Mouse (Mus musculus) hindbrain, embryonic 12.5 days (tissue): ENCODE results near the gene Ccin. TPM values are rescaled to one million over a fixed set of nuclear protein-coding genes. Genes with fewer than 3 reads are reported as not detected.
A peak's percentile ranks its signal among the peaks of the same experiment; 100 is the strongest.

Experiments used
- ATAC-seq: fragments of 200-750 bp; cut with Nextera tagmentation; 2 replicates; pipeline ENCODE4 v1.8.0; 2017; ENCODE audit warnings: moderate TSS enrichment; ENCODE audit not compliant: low FRiP score
- H3K27ac ChIP-seq: fragments of 300-500 bp; sonication (generic); 2 replicates; pipeline ENCODE4 v1.5.1; 2016; ENCODE audit warnings: mild to moderate bottlenecking
- H3K27me3 ChIP-seq: fragments of 300-500 bp; sonication (generic); 2 replicates; pipeline ENCODE4 v1.6.1; 2016; ENCODE audit warnings: mild to moderate bottlenecking
- H3K36me3 ChIP-seq: fragments of 300-500 bp; sonication (generic); 2 replicates; pipeline ENCODE4 v1.6.1; 2016; ENCODE audit warnings: mild to moderate bottlenecking
- H3K4me1 ChIP-seq: fragments of 300-500 bp; sonication (generic); 2 replicates; pipeline ENCODE4 v1.6.1; 2016
- H3K4me2 ChIP-seq: fragments of 300-500 bp; sonication (generic); replicated peaks from 2 replicates; pipeline ENCODE4 v1.6.1; 2016; ENCODE audit warnings: mild to moderate bottlenecking
- H3K4me3 ChIP-seq: fragments of 300-500 bp; sonication (generic); 2 replicates; pipeline ENCODE4 v1.5.1; 2016; ENCODE audit warnings: mild to moderate bottlenecking
- H3K9ac ChIP-seq: fragments of 300-500 bp; sonication (generic); 2 replicates; pipeline ENCODE4 v1.6.1; 2016; ENCODE audit warnings: mild to moderate bottlenecking, moderate library complexity
- H3K9me3 ChIP-seq: fragments of 300-500 bp; sonication (generic); replicated peaks from 2 replicates; pipeline ENCODE4 v1.6.1; 2016; ENCODE audit warnings: mild to moderate bottlenecking
- WGBS: fragments of 180-500 bp; shearing (Covaris S2); methylation state at CpG from one replicate; pipeline ENCODE4 v1.1.7; 2016; 5-methylcytosine and 5-hydroxymethylcytosine counted together
- polyA plus RNA-seq: library from polyadenylated mRNA; unstranded; fragments of >200 nt; fragmentation: Nextera tagmentation; extraction: Ambion mirVana; gene quantifications from 2 replicates; pipeline ENCODE4 v1.2.1, GENCODE M21; 2016

Gene Ccin
- polyA plus RNA-seq, 1 experiment from 2014 or later: not detected

GRCm38 (mm10) chr4:43964951-43965684, 18.2 kb upstream of the Ccin start:
- Histone ChIP-seq H3K27ac (no peak overlapping the region), H3K4me3 (no peak overlapping the region), H3K4me1 (peaks cover 31% of the 10 kb centered on the region), H3K9ac (no peak overlapping the region; the same call in 1 of the 2 replicates), H3K36me3 (no peaks in the 10 kb centered on the region), H3K4me2 (no peak overlapping the region), H3K27me3 (no peaks in the 10 kb centered on the region; the same call in 1 of the 2 replicates), H3K9me3 (no peaks in the 10 kb centered on the region)
- WGBS: 45% methylated on average over 4 of the region's 4 CpGs
- ATAC-seq: no peak

GRCm38 (mm10) chr4:43965856-43966535, 17.3 kb upstream of the Ccin start:
- Histone ChIP-seq H3K27me3 (no peaks in the 10 kb centered on the region; the same call in 1 of the 2 replicates), H3K4me2 (no peak overlapping the region), H3K27ac (no peak overlapping the region), H3K36me3 (no peaks in the 10 kb centered on the region), H3K9ac (no peak overlapping the region), H3K4me1 (peaks cover 34% of the 10 kb centered on the region), H3K9me3 (no peaks in the 10 kb centered on the region), H3K4me3 (no peak overlapping the region)
- 91% methylated on average over 7 of the region's 7 CpGs for WGBS
- no peak for ATAC-seq

- WGBS: 49% methylated on average over 13 of the region's 13 CpGs
- Histone ChIP-seq H3K4me2 (0 out of 2 replicates have a peak overlapping the region, but pooled peaks have one; percentile 8), H3K27me3 (no peaks in the 10 kb centered on the region), H3K27ac (no peak overlapping the region), H3K9ac (0 out of 2 replicates have a peak overlapping the region, but pooled peaks have one; percentile 23), H3K9me3 (no peaks in the 10 kb centered on the region), H3K36me3 (no peaks in the 10 kb centered on the region), H3K4me1 (peaks cover 52% of the 10 kb centered on the region), H3K4me3 (no peak overlapping the region)
- ATAC-seq: no peak
Observed at GRCm38 (mm10) chr4:43968650-43969049, 14.6 kb upstream of the Ccin start.

- 0 out of 2 replicates have a peak overlapping the region, but pooled peaks have one; percentile 28 for H3K9ac ChIP-seq
- ATAC-seq: no peak
- WGBS: 17% methylated on average over 4 of the region's 4 CpGs
- H3K27me3 ChIP-seq: no peaks in the 10 kb centered on the region
- no peak overlapping the region for H3K4me3 ChIP-seq
- H3K4me2 ChIP-seq: no peak overlapping the region
- H3K9me3 ChIP-seq: no peaks in the 10 kb centered on the region
- no peaks in the 10 kb centered on the region for H3K36me3 ChIP-seq
- H3K27ac ChIP-seq: no peak overlapping the region
- H3K4me1 ChIP-seq: peaks cover 53% of the 10 kb centered on the region
Observed at GRCm38 (mm10) chr4:43969373-43969772, 13.9 kb upstream of the Ccin start.

- no peak overlapping the region for H3K9ac ChIP-seq
- H3K4me3 ChIP-seq: no peak overlapping the region
- 0 out of 2 replicates have a peak, but pooled peaks cover 4% of the 10 kb centered on the region for H3K36me3 ChIP-seq
- no peaks in the 10 kb centered on the region for H3K27me3 ChIP-seq
- H3K9me3 ChIP-seq: no peaks in the 10 kb centered on the region
- WGBS: 81% methylated on average over 20 of the region's 20 CpGs
- peaks cover 47% of the 10 kb centered on the region for H3K4me1 ChIP-seq
- no peak for ATAC-seq
- H3K4me2 ChIP-seq: no peak overlapping the region
- H3K27ac ChIP-seq: no peak overlapping the region
Observed at GRCm38 (mm10) chr4:43970393-43971330, 12.6 kb upstream of the Ccin start.

- no peak overlapping the region for H3K4me3 ChIP-seq
- 0 out of 2 replicates have a peak, but pooled peaks have one; percentile 11 for ATAC-seq
- peak overlapping the region; percentile 68; the same call in 1 of the 2 replicates for H3K27ac ChIP-seq
- H3K27me3 ChIP-seq: no peaks in the 10 kb centered on the region
- 63% methylated on average over 9 of the region's 9 CpGs for WGBS
- H3K9ac ChIP-seq: no peak overlapping the region
- H3K36me3 ChIP-seq: peaks cover 4% of the 10 kb centered on the region; the same call in 1 of the 2 replicates
- H3K4me1 ChIP-seq: peaks cover 47% of the 10 kb centered on the region
- peak overlapping the region; percentile 27 for H3K4me2 ChIP-seq
- H3K9me3 ChIP-seq: no peaks in the 10 kb centered on the region
Observed at GRCm38 (mm10) chr4:43971541-43972136, 11.6 kb upstream of the Ccin start.

GRCm38 (mm10) chr4:43972137-43972591, 11.1 kb upstream of the Ccin start:
- ATAC-seq: peak; percentile 36; the same call in 1 of the 2 replicates
- H3K4me3 ChIP-seq: no peak overlapping the region
- H3K9ac ChIP-seq: no peak overlapping the region
- H3K27ac ChIP-seq: peak overlapping the region; percentile 68; the same call in 1 of the 2 replicates
- WGBS: 5% methylated on average over 8 of the region's 8 CpGs
- peaks cover 47% of the 10 kb centered on the region for H3K4me1 ChIP-seq
- H3K4me2 ChIP-seq: peak overlapping the region; percentile 27
- H3K9me3 ChIP-seq: no peaks in the 10 kb centered on the region
- peaks cover 5% of the 10 kb centered on the region; the same call in 1 of the 2 replicates for H3K36me3 ChIP-seq
- no peaks in the 10 kb centered on the region for H3K27me3 ChIP-seq

- ATAC-seq: no peak
- Histone ChIP-seq H3K36me3 (peaks cover 9% of the 10 kb centered on the region; the same call in 1 of the 2 replicates), H3K4me1 (peaks cover 41% of the 10 kb centered on the region), H3K4me3 (no peak overlapping the region), H3K4me2 (no peak overlapping the region), H3K9me3 (no peaks in the 10 kb centered on the region), H3K27me3 (no peaks in the 10 kb centered on the region), H3K9ac (no peak overlapping the region), H3K27ac (0 out of 2 replicates have a peak overlapping the region, but pooled peaks have one; percentile 18)
- 46% methylated on average over 4 of the region's 4 CpGs for WGBS
Observed at GRCm38 (mm10) chr4:43973526-43973981, 9.7 kb upstream of the Ccin start.

GRCm38 (mm10) chr4:43974914-43975616, 8.2 kb upstream of the Ccin start:
- Histone ChIP-seq H3K9me3 (no peaks in the 10 kb centered on the region), H3K4me2 (no peak overlapping the region), H3K27me3 (no peaks in the 10 kb centered on the region), H3K4me3 (no peak overlapping the region), H3K36me3 (peaks cover 9% of the 10 kb centered on the region; the same call in 1 of the 2 replicates), H3K27ac (no peak overlapping the region), H3K4me1 (peaks cover 37% of the 10 kb centered on the region), H3K9ac (no peak overlapping the region)
- 85% methylated on average over 10 of the region's 10 CpGs for WGBS
- ATAC-seq: no peak

GRCm38 (mm10) chr4:43976223-43976740, 7.0 kb upstream of the Ccin start:
- no peaks in the 10 kb centered on the region for H3K9me3 ChIP-seq
- 85% methylated on average over 6 of the region's 6 CpGs for WGBS
- H3K27me3 ChIP-seq: no peaks in the 10 kb centered on the region
- ATAC-seq: no peak
- H3K4me3 ChIP-seq: no peak overlapping the region
- H3K27ac ChIP-seq: no peak overlapping the region
- H3K4me2 ChIP-seq: no peak overlapping the region
- H3K4me1 ChIP-seq: peaks cover 33% of the 10 kb centered on the region
- peaks cover 9% of the 10 kb centered on the region; the same call in 1 of the 2 replicates for H3K36me3 ChIP-seq
- H3K9ac ChIP-seq: no peak overlapping the region
